Mouse (Mus musculus) adrenal gland, postnatal 25 days (tissue): ENCODE data around the gene Zc3h10. TPM values are rescaled to one million over a fixed set of nuclear protein-coding genes. Genes with fewer than 3 reads are reported as not detected.
A peak's percentile ranks its signal among the peaks of the same experiment; 100 is the strongest.

Experiments used
- DNase-seq: peaks from one replicate; pipeline ENCODE4 v3.0.0; 2021; ENCODE audit warnings: mixed read lengths
- long read RNA-seq: library from polyadenylated mRNA; stranded (forward); transcript quantifications from one replicate; pipeline ENCODE4 v2.0.0, GENCODE M21; 2021
- total RNA-seq: library from RNA; stranded (reverse); gene quantifications from 2 replicates; pipeline ENCODE4 v1.2.3, GENCODE M21; 2021

Gene Zc3h10
- 9.1 and 13.6 TPM in 2 replicates for total RNA-seq
- long read RNA-seq, transcript Zc3h10-201 (3 exons, 3,721 nt): major isoform, 11 of 18 reads
- long read RNA-seq, partial matches to known transcripts: 0 of 18 reads
- long read RNA-seq, other reads (novel, unspliced or antisense): 7 of 18 reads

- DNase-seq: peak; percentile 88
Measured at GRCm38 (mm10) chr10:128547361-128548032, at the start of gene Zc3h10. Zc3h10 (minus strand) TSS chr10:128547774.

- no peak for DNase-seq
Measured at GRCm38 (mm10) chr10:128592797-128593196, 45.2 kb upstream of the Zc3h10 start.

- no peak for DNase-seq
Measured at GRCm38 (mm10) chr10:128591436-128591835, 43.9 kb upstream of the Zc3h10 start.

GRCm38 (mm10) chr10:128590193-128590690 lies 42.7 kb upstream of the Zc3h10 start:
- DNase-seq: peak; percentile 79

- peak; percentile 71 for DNase-seq
Measured at GRCm38 (mm10) chr10:128589464-128590192, 42.1 kb upstream of the Zc3h10 start, which contains the start of gene Erbb3. Erbb3 (minus strand) TSS chr10:128589652.

GRCm38 (mm10) chr10:128588775-128589463 lies 41.3 kb upstream of the Zc3h10 start:
- DNase-seq: no peak

GRCm38 (mm10) chr10:128588136-128588535 lies 40.6 kb upstream of the Zc3h10 start:
- DNase-seq: no peak

- no peak for DNase-seq
Measured at GRCm38 (mm10) chr10:128587697-128588096, 40.1 kb upstream of the Zc3h10 start.

GRCm38 (mm10) chr10:128587120-128587519 lies 39.5 kb upstream of the Zc3h10 start:
- no peak for DNase-seq

GRCm38 (mm10) chr10:128586546-128586945 lies 39.0 kb upstream of the Zc3h10 start:
- DNase-seq: no peak

GRCm38 (mm10) chr10:128584386-128584785 lies 36.8 kb upstream of the Zc3h10 start:
- no peak for DNase-seq

GRCm38 (mm10) chr10:128583644-128584043 lies 36.1 kb upstream of the Zc3h10 start:
- DNase-seq: peak; percentile 64

- DNase-seq: no peak
Measured at GRCm38 (mm10) chr10:128579731-128580130, 32.2 kb upstream of the Zc3h10 start.

GRCm38 (mm10) chr10:128579298-128579697 lies 31.7 kb upstream of the Zc3h10 start:
- DNase-seq: no peak

- DNase-seq: no peak
Measured at GRCm38 (mm10) chr10:128578330-128578729, 30.8 kb upstream of the Zc3h10 start.

GRCm38 (mm10) chr10:128575063-128575462 lies 27.5 kb upstream of the Zc3h10 start:
- no peak for DNase-seq

GRCm38 (mm10) chr10:128565788-128566531 lies 18.4 kb upstream of the Zc3h10 start, which contains the start of gene Pa2g4:
Pa2g4 (minus strand) TSS chr10:128565987.
- DNase-seq: peak; percentile 98

- DNase-seq: peak; percentile 42
Measured at GRCm38 (mm10) chr10:128565206-128565787, 17.7 kb upstream of the Zc3h10 start.

GRCm38 (mm10) chr10:128563544-128563943 lies 16.0 kb upstream of the Zc3h10 start:
- DNase-seq: no peak

GRCm38 (mm10) chr10:128556963-128557362 lies 9.4 kb upstream of the Zc3h10 start:
- DNase-seq: no peak

GRCm38 (mm10) chr10:128556286-128556685 lies 8.7 kb upstream of the Zc3h10 start:
- no peak for DNase-seq
